Mouse (Mus musculus) heart, postnatal 0 days (tissue): ENCODE data around the gene Pspc1. TPM values are rescaled to one million over a fixed set of nuclear protein-coding genes. Genes with fewer than 3 reads are reported as not detected.
A peak's percentile ranks its signal among the peaks of the same experiment; 100 is the strongest.

Experiments
- ATAC-seq: fragments of 200-750 bp; cut with Nextera tagmentation; 2 replicates; pipeline ENCODE4 v1.8.0; 2017; ENCODE audit warnings: low read depth, moderate number of reproducible peaks, moderate library complexity; ENCODE audit not compliant: insufficient read depth
- DNase-seq: peaks from one replicate; pipeline ENCODE4 v3.0.0-alpha.2; 2016; ENCODE audit warnings: low spot score
- H3K27ac ChIP-seq: fragments of 300-500 bp; sonication (generic); 2 replicates; pipeline ENCODE4 v1.5.1; 2014; ENCODE audit warnings: low read depth, mild to moderate bottlenecking
- H3K27me3 ChIP-seq: fragments of 300-500 bp; sonication (generic); 2 replicates; pipeline ENCODE4 v1.6.1; 2014; ENCODE audit warnings: low read length, mixed read lengths; ENCODE audit not compliant: control insufficient read depth, insufficient read depth
- H3K36me3 ChIP-seq: fragments of 300-500 bp; sonication (generic); replicated peaks from 2 replicates; pipeline ENCODE4 v1.6.1; 2014; ENCODE audit warnings: low read length, mixed read lengths; ENCODE audit not compliant: control insufficient read depth, insufficient read depth
- H3K4me1 ChIP-seq: fragments of 300-500 bp; sonication (generic); 2 replicates; pipeline ENCODE4 v1.6.1; 2014; ENCODE audit warnings: antibody characterized with exemption; ENCODE audit not compliant: control insufficient read depth, insufficient read depth
- H3K4me2 ChIP-seq: fragments of 300-500 bp; sonication (generic); 2 replicates; pipeline ENCODE4 v1.6.1; 2014; ENCODE audit warnings: low read depth, mild to moderate bottlenecking, low read length, moderate library complexity
- H3K4me3 ChIP-seq: fragments of 300-500 bp; sonication (generic); 2 replicates; pipeline ENCODE4 v1.5.1; 2014; ENCODE audit warnings: low read depth, low read length
- H3K9ac ChIP-seq: fragments of 300-500 bp; sonication (generic); replicated peaks from 2 replicates; pipeline ENCODE4 v1.6.1; 2014; ENCODE audit warnings: low read depth, low read length, mixed read lengths
- H3K9me3 ChIP-seq: fragments of 300-500 bp; sonication (generic); replicated peaks from 2 replicates; pipeline ENCODE4 v1.6.1; 2016; ENCODE audit warnings: low read length; ENCODE audit not compliant: control insufficient read depth
- CTCF ChIP-seq: IDR thresholded peaks from 2 replicates; pipeline ENCODE4 v1.5.1; 2016; ENCODE audit warnings: antibody characterized with exemption, control low read depth, low read depth
- EP300 ChIP-seq: IDR thresholded peaks from 2 replicates; pipeline ENCODE4 v1.6.1; 2016; ENCODE audit warnings: antibody characterized with exemption, low read depth
- WGBS: fragments of 180-500 bp; shearing (Covaris S2); extraction: QIAGEN DNeasy Blood & Tissue Kit; methylation state at CpG from one replicate; pipeline ENCODE4 v1.1.7; 2014; 5-methylcytosine and 5-hydroxymethylcytosine counted together
- polyA plus RNA-seq: library from polyadenylated mRNA; unstranded; fragments of >200 nt; fragmentation: Nextera tagmentation; extraction: Ambion mirVana; gene quantifications from 2 replicates; pipeline ENCODE4 v1.2.1, GENCODE M21; 2015
- total RNA-seq: library from RNA; depleted of rRNA; stranded (reverse); fragments of >200 nt; gene quantifications from 2 replicates; pipeline ENCODE4 v1.2.3, GENCODE M21; 2014; ENCODE audit warnings: low replicate concordance

Pspc1 gene
- total and polyA plus RNA-seq, 2 experiments from 2014 or later: 14.0 to 22.4 TPM

- no peak for ATAC-seq
- H3K4me1 ChIP-seq: no peaks in the 10 kb centered on the region
- no peak for DNase-seq
- H3K27me3 ChIP-seq: no peaks in the 10 kb centered on the region
- H3K4me3 ChIP-seq: no peak overlapping the region
- 87% methylated on average over 4 of the region's 4 CpGs for WGBS
- H3K9ac ChIP-seq: no peak overlapping the region
- no peak overlapping the region for H3K4me2 ChIP-seq
- no peaks in the 10 kb centered on the region for H3K9me3 ChIP-seq
- H3K36me3 ChIP-seq: peaks cover 43% of the 10 kb centered on the region
- TF ChIP-seq CTCF: no peak
- TF ChIP-seq EP300: no peak
- H3K27ac ChIP-seq: no peak overlapping the region
Observed at GRCm38 (mm10) chr14:56751282-56751681, 26.8 kb downstream of the Pspc1 start.

DNA sequence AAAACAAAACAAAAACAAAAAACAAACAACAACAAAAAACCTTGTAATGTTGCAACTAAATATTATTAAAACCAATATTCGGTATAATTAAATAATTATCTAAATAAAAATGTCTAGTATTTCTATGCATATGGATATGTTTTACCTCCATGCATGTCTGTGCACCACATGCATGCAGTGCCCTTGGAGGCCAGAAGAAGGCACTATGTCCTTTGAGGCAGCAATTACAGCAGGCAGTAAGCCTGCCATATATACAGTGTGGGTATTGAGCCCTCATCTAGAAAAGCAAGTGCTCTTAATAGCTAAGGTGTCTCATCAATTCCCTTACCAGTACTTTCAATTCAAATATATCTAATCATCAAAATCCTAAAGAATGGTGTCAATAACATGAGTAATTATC lies 37.9 kb downstream of the Pspc1 start:
- Histone ChIP-seq H3K9me3 (no peaks in the 10 kb centered on the region), H3K27me3 (no peaks in the 10 kb centered on the region), H3K4me3 (no peak overlapping the region), H3K36me3 (peaks cover 11% of the 10 kb centered on the region; the same call in 1 of the 2 replicates), H3K27ac (no peak overlapping the region), H3K4me2 (no peak overlapping the region), H3K4me1 (no peaks in the 10 kb centered on the region), H3K9ac (no peak overlapping the region)
- ATAC-seq (no peak), DNase-seq (no peak)
- 91% methylated on average over 1 of the region's 1 CpGs for WGBS
- TF ChIP-seq EP300 (no peak), CTCF (0 out of 2 replicates have a peak, but pooled peaks have one; percentile 7)

GRCm38 (mm10) chr14:56726493-56726892 lies 51.6 kb downstream of the Pspc1 start:
- H3K9ac ChIP-seq: no peak overlapping the region
- no peak overlapping the region for H3K27ac ChIP-seq
- H3K4me2 ChIP-seq: no peak overlapping the region
- peaks cover 6% of the 10 kb centered on the region; the same call in 1 of the 2 replicates for H3K36me3 ChIP-seq
- WGBS: 54% methylated on average over 1 of the region's 1 CpGs
- no peak for DNase-seq
- no peak for ATAC-seq
- TF ChIP-seq CTCF (no peak), EP300 (no peak)
- no peaks in the 10 kb centered on the region for H3K27me3 ChIP-seq
- H3K9me3 ChIP-seq: no peaks in the 10 kb centered on the region
- H3K4me1 ChIP-seq: no peaks in the 10 kb centered on the region
- no peak overlapping the region for H3K4me3 ChIP-seq

DNA sequence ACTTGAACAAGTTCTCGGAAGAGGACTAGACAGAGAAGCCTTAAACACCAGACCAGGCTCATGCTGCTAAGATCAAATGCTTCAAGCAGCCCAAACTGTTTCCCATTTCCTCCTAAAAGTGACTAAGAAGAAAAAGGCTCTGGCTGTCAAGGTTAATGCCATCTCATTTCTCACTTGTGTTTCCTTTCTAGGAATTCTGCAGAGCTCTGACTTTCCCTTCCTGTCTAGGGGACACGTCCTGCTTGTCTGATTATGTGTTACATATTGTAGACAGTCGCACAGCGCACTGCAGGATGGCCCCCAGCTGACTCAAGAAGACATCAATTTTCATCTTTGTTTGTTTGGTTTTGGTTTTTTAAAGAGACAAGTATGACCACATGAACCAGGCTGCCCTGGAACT lies 72.4 kb downstream of the Pspc1 start:
- H3K4me2 ChIP-seq: no peak overlapping the region
- H3K27ac ChIP-seq: no peak overlapping the region
- no peaks in the 10 kb centered on the region for H3K4me1 ChIP-seq
- DNase-seq: no peak
- no peak for ATAC-seq
- no peaks in the 10 kb centered on the region for H3K9me3 ChIP-seq
- no peak overlapping the region for H3K9ac ChIP-seq
- TF ChIP-seq CTCF: no peak
- TF ChIP-seq EP300: no peak
- no peaks in the 10 kb centered on the region for H3K27me3 ChIP-seq
- 61% methylated on average over 4 of the region's 4 CpGs for WGBS
- peaks cover 1% of the 10 kb centered on the region for H3K36me3 ChIP-seq
- no peak overlapping the region for H3K4me3 ChIP-seq

DNA sequence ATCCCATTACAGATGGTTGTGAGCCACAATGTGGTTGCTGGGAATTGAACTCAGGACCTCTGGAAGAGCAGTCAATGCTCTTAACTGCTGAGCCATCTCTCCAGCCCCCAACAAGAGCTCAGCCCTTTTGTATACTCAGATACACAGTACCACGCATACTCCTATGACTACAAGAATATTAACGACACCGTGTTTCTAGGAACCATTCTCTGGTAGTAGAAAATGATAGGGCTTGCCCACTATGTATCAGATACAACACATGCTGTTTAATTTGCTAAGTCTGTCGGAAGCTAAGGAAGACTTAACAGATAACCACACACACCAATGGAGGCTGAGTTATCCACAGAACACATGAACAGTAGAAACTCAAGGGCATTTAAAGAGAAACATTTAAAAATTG lies 75.5 kb downstream of the Pspc1 start:
- WGBS: 89% methylated on average over 4 of the region's 4 CpGs
- no peak overlapping the region for H3K27ac ChIP-seq
- DNase-seq (no peak), ATAC-seq (no peak)
- H3K36me3 ChIP-seq: peaks cover 30% of the 10 kb centered on the region
- H3K27me3 ChIP-seq: no peaks in the 10 kb centered on the region
- no peaks in the 10 kb centered on the region for H3K4me1 ChIP-seq
- H3K9ac ChIP-seq: no peak overlapping the region
- no peak overlapping the region for H3K4me2 ChIP-seq
- TF ChIP-seq EP300 (no peak), CTCF (no peak)
- no peak overlapping the region for H3K4me3 ChIP-seq
- H3K9me3 ChIP-seq: no peaks in the 10 kb centered on the region

DNA sequence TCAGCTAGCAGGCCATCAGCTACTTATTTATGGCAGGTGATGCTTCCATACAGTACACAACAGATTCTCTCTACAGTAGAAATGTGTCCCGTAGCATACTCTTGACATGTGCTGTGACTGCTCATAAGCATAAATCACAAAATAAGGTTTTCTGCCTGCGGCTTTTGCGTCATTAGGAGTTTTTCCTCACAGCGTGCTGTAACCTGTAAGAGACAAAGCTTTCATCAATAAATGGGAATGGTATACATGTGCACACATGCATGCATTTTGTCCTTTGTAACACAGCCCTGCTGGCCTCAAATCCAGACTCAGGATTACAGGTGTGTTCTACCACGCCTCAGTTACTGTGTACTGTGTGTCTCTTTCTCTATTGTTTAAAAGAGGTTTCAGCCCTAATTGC lies 80.3 kb downstream of the Pspc1 start:
- Histone ChIP-seq H3K9ac (no peak overlapping the region), H3K4me3 (no peak overlapping the region)

More for the DNA sequence above, 80.3 kb downstream of the Pspc1 start:
- Histone ChIP-seq H3K27me3 (no peaks in the 10 kb centered on the region), H3K9me3 (no peaks in the 10 kb centered on the region), H3K36me3 (peaks cover 77% of the 10 kb centered on the region), H3K4me2 (no peak overlapping the region), H3K4me1 (peaks cover 7% of the 10 kb centered on the region; the same call in 1 of the 2 replicates), H3K27ac (no peak overlapping the region)
- 93% methylated on average over 5 of the region's 5 CpGs for WGBS
- DNase-seq (no peak), ATAC-seq (no peak)
- TF ChIP-seq CTCF: no peak
- no peak for TF ChIP-seq EP300
